Mouse (Mus musculus) liver, postnatal 0 days (tissue): ENCODE measurements at regions not wholly inside any gene's neighbourhood (a gene's known extent, or its start where the extent isn't known, plus 50 kb on each side); places are given as distances from the start of the nearest gene placed in this dataset.

Experiments used
- CTCF ChIP-seq: sonication (generic); IDR thresholded peaks from 2 replicates; pipeline ENCODE4 v1.5.1; 2016; ENCODE audit warnings: antibody characterized with exemption, low read depth
- EP300 ChIP-seq: IDR thresholded peaks from 2 replicates; pipeline ENCODE4 v1.6.1; 2016; ENCODE audit warnings: antibody characterized with exemption, low read depth, mild to moderate bottlenecking

GRCm38 (mm10) chr12:69472912-69473311, 100.7 kb upstream of the Gm9887 start:
- TF ChIP-seq CTCF (no peak), EP300 (no peak)
